Mouse (Mus musculus) thymus, postnatal 14 days (tissue): ENCODE results near the gene Ndufs1.
"Not testable (repeated sequence)": the region's sequence is repeated elsewhere in the genome, so short reads cannot be mapped to it uniquely, and the experiment has no call there.

ENCODE experiments used
- DNase-seq: peaks from one replicate; pipeline ENCODE4 v3.0.0; 2021

Gene Ndufs1

GRCm38 (mm10) chr1:63176604-63177421 lies at the start of gene Ndufs1, which contains the start of gene Eef1b2:
Gene Ndufs1 (minus strand): TSS chr1:63176833.
Gene Eef1b2 (plus strand): TSS chr1:63176825.
- peak; percentile 97 for DNase-seq

- DNase-seq: no peak
Measured at GRCm38 (mm10) chr1:63225890-63226289, 49.3 kb upstream of the Ndufs1 start.

- no peak for DNase-seq
Measured at GRCm38 (mm10) chr1:63225009-63225408, 48.4 kb upstream of the Ndufs1 start.

- no peak for DNase-seq
Measured at GRCm38 (mm10) chr1:63219277-63219676, 42.6 kb upstream of the Ndufs1 start.

- no peak for DNase-seq
Measured at GRCm38 (mm10) chr1:63214631-63215030, 38.0 kb upstream of the Ndufs1 start.

- DNase-seq: no peak
Measured at GRCm38 (mm10) chr1:63214271-63214558, 37.6 kb upstream of the Ndufs1 start, which contains the start of gene Gpr1. Gene Gpr1 (minus strand): TSS chr1:63214543.

GRCm38 (mm10) chr1:63213478-63214270 lies 37.0 kb upstream of the Ndufs1 start:
- no peak for DNase-seq

GRCm38 (mm10) chr1:63209861-63210529 lies 33.4 kb upstream of the Ndufs1 start:
- no peak for DNase-seq

- no peak for DNase-seq
Measured at GRCm38 (mm10) chr1:63207607-63208006, 31.0 kb upstream of the Ndufs1 start.

- DNase-seq: no peak
Measured at GRCm38 (mm10) chr1:63204660-63205394, 28.2 kb upstream of the Ndufs1 start.

GRCm38 (mm10) chr1:63203950-63204659 lies 27.5 kb upstream of the Ndufs1 start:
- DNase-seq: no peak

- DNase-seq: no peak
Measured at GRCm38 (mm10) chr1:63203471-63203870, 26.8 kb upstream of the Ndufs1 start.

- no peak for DNase-seq
Measured at GRCm38 (mm10) chr1:63201672-63202071, 25.0 kb upstream of the Ndufs1 start.

- no peak for DNase-seq
Measured at GRCm38 (mm10) chr1:63200322-63200721, 23.7 kb upstream of the Ndufs1 start.

GRCm38 (mm10) chr1:63199387-63199786 lies 22.8 kb upstream of the Ndufs1 start:
- no peak for DNase-seq

- no peak for DNase-seq
Measured at GRCm38 (mm10) chr1:63195848-63196512, 19.3 kb upstream of the Ndufs1 start.

GRCm38 (mm10) chr1:63192306-63193065 lies 15.9 kb upstream of the Ndufs1 start:
- no peak for DNase-seq

- DNase-seq: no peak
Measured at GRCm38 (mm10) chr1:63190851-63191250, 14.2 kb upstream of the Ndufs1 start.

- DNase-seq: no peak
Measured at GRCm38 (mm10) chr1:63188536-63188935, 11.9 kb upstream of the Ndufs1 start.

- not testable (repeated sequence) for DNase-seq
Measured at GRCm38 (mm10) chr1:63185430-63185829, 8.8 kb upstream of the Ndufs1 start.
